ENCODE assay signal across 11 mouse cellular contexts in the genomic region with DNA sequence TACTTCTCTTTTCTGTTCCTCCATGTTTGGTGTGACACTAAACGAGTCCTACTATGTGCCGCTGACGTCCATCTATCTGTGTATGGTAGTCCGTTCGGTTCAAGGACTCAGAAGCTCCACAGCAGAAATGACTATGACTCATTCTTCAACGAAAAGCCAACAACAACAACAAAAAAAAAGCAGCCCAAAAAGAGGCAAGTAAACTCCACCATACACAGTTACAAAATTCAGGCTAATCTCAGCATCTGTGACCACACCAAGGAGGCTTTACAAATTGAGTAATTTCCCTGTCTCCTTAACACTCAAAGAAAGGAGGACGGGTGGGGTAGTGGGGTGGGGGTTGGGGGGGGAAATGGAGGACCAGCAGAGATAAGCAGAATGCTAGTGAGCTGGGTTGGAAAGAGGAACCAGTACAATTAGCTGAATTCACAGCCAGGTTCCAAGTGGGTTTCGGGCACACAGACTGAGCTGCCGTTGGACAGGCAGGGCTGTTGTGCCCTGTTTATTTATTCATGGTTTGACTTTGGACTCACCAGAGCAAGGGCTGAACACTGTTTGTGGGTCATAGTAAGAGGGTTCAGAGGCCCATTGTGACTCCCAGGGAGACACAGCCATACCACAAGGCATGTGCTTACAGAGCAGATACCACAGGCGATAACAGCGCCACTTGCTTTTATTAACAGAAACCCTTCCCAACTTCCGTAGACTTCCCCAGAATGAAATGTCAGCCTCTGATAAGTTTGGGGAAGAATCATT.
DNase-seq lines count a peak whose midpoint lies in the region; ATAC-seq and TF ChIP-seq lines count a peak whose summit lies in the region.
"Had no signal": no experiment of that assay in that cellular context is flagged by ENCODE, and none has a peak within 500 bp of the region (broad histone marks: within the 10 kb centered on the region; RNA-seq: fewer than 3 reads in every experiment).

No protein-coding gene starts in this region.

- 36% methylated on average over 12 of the region's 12 CpGs for WGBS in spleen, adult 2 months
- 51% methylated on average over 12 of the region's 12 CpGs for WGBS in heart, embryonic 11.5 days (ENCODE audit: insufficient replicate concordance)
- WGBS in liver, adult 2 months, result 16% methylated on average over 12 of the region's 12 CpGs
- WGBS in stomach, postnatal 0 days, result 58% methylated on average over 12 of the region's 12 CpGs

- H3K9me3 ChIP-seq in heart, embryonic 11.5 days (replicated peaks; ENCODE audit: control insufficient read depth, low read length), result no peaks in the 10 kb centered on the region
- no peaks in the 10 kb centered on the region for H3K9me3 ChIP-seq in stomach, postnatal 0 days (ENCODE audit: control insufficient read depth, low read length)

- TF ChIP-seq POLR2A in spleen, adult 2 months (IDR thresholded peaks at IDR 0.05; ENCODE audit: low read depth, low read length), result no peak
- TF ChIP-seq POLR2A in liver, adult 2 months (IDR thresholded peaks at IDR 0.05; ENCODE audit: extremely low read depth, insufficient read depth, low read length), result no peak

- no peak overlapping the region for H3K9ac ChIP-seq in heart, embryonic 11.5 days (ENCODE audit: low read depth, low read length)
- no peak overlapping the region for H3K9ac ChIP-seq in liver, adult 2 months (ENCODE audit: low read depth, low read length)
- H3K9ac ChIP-seq in stomach, postnatal 0 days (ENCODE audit: low read length), result no peak overlapping the region

- H3K4me1 ChIP-seq in spleen, adult 2 months (ENCODE audit: control insufficient read depth, insufficient read depth, insufficient read length), result peaks cover 14% of the 10 kb centered on the region
- peaks cover 43% of the 10 kb centered on the region for H3K4me1 ChIP-seq in heart, embryonic 11.5 days (ENCODE audit: control insufficient read depth, insufficient read depth, low read length)
- H3K4me1 ChIP-seq in liver, adult 2 months (ENCODE audit: control insufficient read depth, insufficient read depth, low read length), result peaks cover 32% of the 10 kb centered on the region
- peaks cover 5% of the 10 kb centered on the region; the same call in 1 of the 2 replicates for H3K4me1 ChIP-seq in stomach, postnatal 0 days (replicated peaks; ENCODE audit: control insufficient read depth, insufficient read depth)

- TF ChIP-seq EP300 in stomach, postnatal 0 days (optimal IDR thresholded peaks at IDR 0.05), result no peak

- no peaks in the 10 kb centered on the region for H3K36me3 ChIP-seq in spleen, adult 2 months (ENCODE audit: control insufficient read depth, insufficient read depth, low read length)
- H3K36me3 ChIP-seq in heart, embryonic 11.5 days (ENCODE audit: control insufficient read depth, insufficient read depth, low read length), result no peaks in the 10 kb centered on the region
- no peaks in the 10 kb centered on the region for H3K36me3 ChIP-seq in liver, adult 2 months (ENCODE audit: control insufficient read depth, insufficient read depth, low read length)
- H3K36me3 ChIP-seq in stomach, postnatal 0 days (ENCODE audit: control insufficient read depth, insufficient read depth, low read length), result no peaks in the 10 kb centered on the region

- DNase-seq in spleen, adult 2 months (ENCODE audit: low read depth in 1 of 2, low spot score in 2 of 2), result no peak
- DNase-seq in spleen, postnatal 14 days (ENCODE audit: low spot score in 2 of 2), result no peak
- peak; percentile 98 for DNase-seq in liver, adult 2 months (ENCODE audit: extremely low read depth, low read depth, low spot score)
- DNase-seq in stomach, postnatal 0 days (ENCODE audit: low spot score), result peak; percentile 56
- no peak for DNase-seq in right cerebral cortex, postnatal 36 days (ENCODE audit: low spot score in 2 of 2)
- no peak for DNase-seq in thymus, postnatal 4 days
- no peak for DNase-seq in adrenal gland, adult 2 months
- DNase-seq: embryo, embryonic 11 days; spleen, adult 18-20 months had no signal

- 0 out of 2 replicates have a peak, but pooled peaks have one; percentile 31 for ATAC-seq in heart, embryonic 11.5 days (replicated peaks; ENCODE audit: insufficient number of reproducible peaks, low FRiP score, low TSS enrichment)
- peak; percentile 90 for ATAC-seq in stomach, postnatal 0 days (ENCODE audit: low FRiP score, low TSS enrichment)

- no peak overlapping the region for H3K4me3 ChIP-seq in spleen, adult 2 months (ENCODE audit: extremely low read depth, insufficient read depth, insufficient read length)
- no peak overlapping the region for H3K4me3 ChIP-seq in heart, embryonic 11.5 days (ENCODE audit: low read depth, low read length)
- no peak overlapping the region for H3K4me3 ChIP-seq in liver, adult 2 months (ENCODE audit: insufficient read depth, low read depth, low read length)
- no peak overlapping the region for H3K4me3 ChIP-seq in stomach, postnatal 0 days (ENCODE audit: low read depth, low read length)
- H3K4me3 ChIP-seq: myocyte had no signal

- H3K27me3 ChIP-seq in spleen, adult 2 months (ENCODE audit: control insufficient read depth, insufficient read depth, low read length), result no peaks in the 10 kb centered on the region
- H3K27me3 ChIP-seq in heart, embryonic 11.5 days (ENCODE audit: control insufficient read depth, insufficient read depth, low read length), result no peaks in the 10 kb centered on the region
- no peaks in the 10 kb centered on the region for H3K27me3 ChIP-seq in liver, adult 2 months (ENCODE audit: control insufficient read depth, insufficient read depth, low read length)
- no peaks in the 10 kb centered on the region for H3K27me3 ChIP-seq in stomach, postnatal 0 days (ENCODE audit: control insufficient read depth, insufficient read depth, low read length)

- peaks cover 20% of the 10 kb centered on the region; the same call in 1 of the 2 replicates for H3K79me2 ChIP-seq in liver, adult 2 months (ENCODE audit: control insufficient read depth, insufficient read depth, low read length)

- H3K4me2 ChIP-seq in heart, embryonic 11.5 days, result peak overlapping the region; percentile 27; the same call in 1 of the 2 replicates
- no peak overlapping the region for H3K4me2 ChIP-seq in stomach, postnatal 0 days (replicated peaks; ENCODE audit: low read depth)

- H3K27ac ChIP-seq in spleen, adult 2 months (ENCODE audit: insufficient read depth, low read length), result peak overlapping the region; percentile 57; the same call in 1 of the 2 replicates
- H3K27ac ChIP-seq in heart, embryonic 11.5 days (ENCODE audit: low read depth, low read length), result peak overlapping the region; percentile 42; the same call in 1 of the 2 replicates
- H3K27ac ChIP-seq in liver, adult 2 months (replicated peaks; ENCODE audit: insufficient read depth, low read depth, low read length), result peak overlapping the region; percentile 53
- H3K27ac ChIP-seq in stomach, postnatal 0 days (replicated peaks), result peak overlapping the region; percentile 45

- no peak for TF ChIP-seq CTCF in spleen, adult 2 months (IDR thresholded peaks at IDR 0.05; ENCODE audit: extremely low read depth, insufficient read depth, insufficient read length, insufficient replicate concordance)
- TF ChIP-seq CTCF in liver, adult 2 months (IDR thresholded peaks at IDR 0.05; ENCODE audit: low read depth, low read length), result no peak
- TF ChIP-seq CTCF in stomach, postnatal 0 days (IDR thresholded peaks at IDR 0.05; ENCODE audit: low read depth), result no peak

Comparison
In these comparisons a context has a peak if more than half of its experiments do, and no peak if none do; other contexts are left out.
1. DNase-seq: peak in liver, adult 2 months (single experiment) and stomach, postnatal 0 days (single experiment); none in spleen, adult 2 months (0 of 2), spleen, postnatal 14 days (0 of 2), right cerebral cortex, postnatal 36 days (0 of 2), thymus, postnatal 4 days (single experiment) and adrenal gland, adult 2 months (single experiment).
2. Peak in every context shown above with its lines, with median percentiles within 50 percentile points of each other: H3K27ac ChIP-seq.